Mouse (Mus musculus): ENCODE results near the gene Fbll1. TPM values are rescaled to one million over a fixed set of nuclear protein-coding genes. Genes with fewer than 3 reads are reported as not detected.
"Not testable (repeated sequence)": the region's sequence is repeated elsewhere in the genome, so short reads cannot be mapped to it uniquely, and the experiment has no call there.

Fbll1 gene
- total RNA-seq (2015; ENCODE audit: low replicate concordance) (not detected in 2 replicates), total RNA-seq (2017; ENCODE audit: low replicate concordance) (not detected in 2 replicates)

GRCm38 (mm10) chr11:35798874-35799273 lies at the start of gene Fbll1:
Fbll1 (minus strand) TSS chr11:35798884.
- ATAC-seq (replicated peaks; ENCODE audit: low FRiP score, poor library complexity, severe bottlenecking): no peak

DNA sequence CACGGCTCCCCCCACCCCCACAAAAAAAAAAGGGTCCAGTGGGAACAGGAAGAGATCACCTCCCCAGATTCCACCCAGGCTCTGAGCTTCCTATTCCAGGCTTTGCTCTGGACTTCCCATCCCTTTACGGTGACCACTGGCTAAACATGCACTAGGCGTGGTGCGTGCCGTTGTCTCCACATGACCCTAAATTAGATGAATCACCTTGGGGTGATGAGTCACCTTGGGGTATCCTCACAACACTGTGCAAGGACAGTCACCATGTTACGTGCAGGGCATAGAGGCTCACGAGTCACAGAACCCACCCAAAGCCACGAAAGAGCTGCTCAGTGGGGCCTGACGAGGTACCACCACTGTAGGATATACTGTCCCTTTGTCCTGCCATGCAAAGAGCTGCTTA lies 45.6 kb upstream of the Fbll1 start:
- no peak for ATAC-seq (replicated peaks; ENCODE audit: low FRiP score, poor library complexity, severe bottlenecking)

DNA sequence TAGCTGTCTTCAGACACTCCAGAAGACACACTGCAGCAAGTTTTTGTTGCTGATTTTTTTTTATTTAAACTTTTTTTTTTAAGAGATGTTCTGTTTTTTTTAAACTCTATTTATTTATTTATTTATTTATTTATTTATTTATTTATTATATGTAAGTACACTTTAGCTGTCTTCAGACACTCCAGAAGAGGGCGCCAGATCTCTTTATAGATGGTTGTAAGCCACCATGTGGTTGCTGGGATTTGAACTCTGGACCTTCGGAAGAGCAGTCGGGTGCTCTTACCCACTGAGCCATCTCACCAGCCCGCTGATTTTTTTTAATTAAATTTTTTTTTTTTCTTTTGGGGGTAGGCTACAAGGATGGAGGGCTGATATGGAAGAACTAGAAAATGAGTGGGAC lies 43.9 kb upstream of the Fbll1 start:
- ATAC-seq (replicated peaks; ENCODE audit: low FRiP score, poor library complexity, severe bottlenecking): not testable (repeated sequence)

DNA sequence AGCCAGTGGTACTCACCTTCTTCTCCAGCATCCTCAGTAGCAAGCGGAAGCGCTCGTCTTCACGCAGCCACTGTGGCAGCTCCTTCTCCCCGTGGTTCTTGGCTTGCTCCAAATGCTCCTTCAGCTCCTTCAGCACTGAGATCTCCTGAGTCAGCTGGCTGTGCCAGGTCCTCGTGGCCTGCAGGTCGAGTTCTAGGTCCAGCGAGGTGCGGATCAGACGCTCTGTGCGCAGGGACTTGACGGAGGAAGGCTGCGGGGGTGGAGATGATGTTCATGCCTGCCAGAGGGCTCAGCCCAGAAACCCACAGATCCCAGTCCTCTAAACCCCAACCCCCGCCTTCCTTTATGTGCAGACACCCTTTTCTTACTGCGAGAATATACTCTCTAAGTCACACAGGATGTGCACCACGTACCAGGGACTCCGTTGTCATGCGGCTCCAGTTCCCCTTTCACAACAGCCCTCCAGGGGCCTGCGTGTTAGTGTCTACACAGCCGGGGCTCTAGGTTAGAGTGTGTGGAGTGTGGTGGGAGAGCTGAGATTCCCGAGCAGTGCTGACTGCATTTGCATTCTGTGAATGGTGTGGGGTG lies 43.1 kb upstream of the Fbll1 start:
- ATAC-seq (replicated peaks; ENCODE audit: low FRiP score, poor library complexity, severe bottlenecking): no peak

DNA sequence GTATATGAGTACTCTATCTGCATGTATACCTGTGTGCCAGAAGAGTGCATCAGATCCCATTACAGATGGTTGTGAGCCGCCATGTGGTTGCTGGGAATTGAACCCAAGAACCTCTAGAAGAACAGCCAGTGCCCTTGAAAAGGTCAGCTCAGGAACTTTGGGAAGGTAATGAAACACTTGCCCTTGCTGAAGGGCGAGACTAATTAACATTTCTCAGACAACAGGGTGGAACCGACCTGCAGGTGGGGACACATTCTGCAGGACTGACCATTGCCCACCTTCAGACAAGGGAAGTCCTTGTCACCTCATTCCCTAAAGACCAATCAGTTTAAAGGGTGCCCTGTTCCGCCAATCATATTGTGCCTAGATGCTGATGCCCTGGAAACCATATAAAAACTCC lies 42.1 kb upstream of the Fbll1 start:
- not testable (repeated sequence) for ATAC-seq (replicated peaks; ENCODE audit: low FRiP score, poor library complexity, severe bottlenecking)

DNA sequence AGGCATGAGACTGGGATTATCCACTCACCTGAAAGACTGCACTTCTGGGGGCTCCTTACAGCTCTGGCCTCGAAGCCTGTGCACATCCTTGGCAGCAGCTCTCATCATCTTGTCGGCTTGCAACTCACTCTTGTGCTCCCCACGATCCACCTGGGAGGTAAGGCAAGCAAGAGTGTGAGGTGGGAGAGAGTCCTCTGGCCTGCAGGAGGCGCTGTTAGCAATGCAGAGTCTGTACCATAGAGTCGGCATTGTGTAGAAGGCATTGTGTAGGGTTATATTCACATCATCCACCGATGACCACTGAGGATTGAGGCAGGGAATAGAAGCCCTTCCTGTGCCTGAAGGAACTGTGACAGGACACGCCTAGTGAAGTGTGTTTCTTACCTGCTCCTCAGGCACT lies 41.6 kb upstream of the Fbll1 start:
- no peak for ATAC-seq (replicated peaks; ENCODE audit: low FRiP score, poor library complexity, severe bottlenecking)

DNA sequence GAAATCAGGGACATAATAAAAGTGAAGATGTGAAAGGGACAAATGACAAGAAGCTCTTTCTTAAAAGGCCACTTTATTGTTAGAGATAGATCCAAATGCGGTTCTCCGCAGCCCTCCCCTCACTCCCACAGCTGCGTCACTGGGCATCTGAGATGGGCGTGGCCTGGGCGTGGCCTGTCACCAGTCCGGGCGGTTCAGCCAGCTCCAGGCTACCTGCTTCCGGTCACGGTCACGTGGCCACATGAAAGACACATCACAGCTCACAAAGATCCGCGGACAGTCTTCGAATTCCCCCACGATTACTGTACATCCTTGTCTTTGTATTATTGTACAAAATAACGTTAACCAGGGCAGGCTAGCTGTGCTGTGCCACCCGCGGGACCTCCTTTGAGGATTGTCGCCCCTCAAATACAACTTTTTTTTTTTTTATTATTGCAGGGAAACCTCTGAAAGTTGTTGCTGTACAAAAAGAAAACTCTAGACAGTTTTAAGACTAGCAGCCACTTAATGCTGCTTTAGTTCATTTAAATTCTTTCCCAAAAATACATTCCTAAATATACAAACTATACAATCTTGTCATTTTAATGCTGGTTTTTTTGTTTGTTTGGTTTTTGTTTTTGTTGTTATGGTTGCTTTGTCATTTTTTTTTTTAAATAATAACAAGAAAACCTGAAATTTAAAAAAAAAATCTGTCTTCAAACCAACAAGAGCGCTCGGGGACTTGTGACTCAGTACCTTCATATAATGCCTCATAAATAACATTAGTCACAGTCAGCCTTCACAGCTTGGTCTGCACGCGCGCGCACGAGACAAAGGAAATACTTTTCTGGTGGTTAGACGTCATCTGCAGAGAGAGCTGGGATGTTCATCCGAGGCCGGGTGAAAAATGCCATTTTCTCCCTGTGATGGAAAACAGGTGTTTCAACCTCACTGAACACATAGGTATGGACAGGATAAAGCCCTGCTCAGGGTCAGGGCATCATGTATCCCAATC lies 40.0 kb upstream of the Fbll1 start:
- peak; percentile 91 for ATAC-seq (replicated peaks; ENCODE audit: low FRiP score, poor library complexity, severe bottlenecking)

DNA sequence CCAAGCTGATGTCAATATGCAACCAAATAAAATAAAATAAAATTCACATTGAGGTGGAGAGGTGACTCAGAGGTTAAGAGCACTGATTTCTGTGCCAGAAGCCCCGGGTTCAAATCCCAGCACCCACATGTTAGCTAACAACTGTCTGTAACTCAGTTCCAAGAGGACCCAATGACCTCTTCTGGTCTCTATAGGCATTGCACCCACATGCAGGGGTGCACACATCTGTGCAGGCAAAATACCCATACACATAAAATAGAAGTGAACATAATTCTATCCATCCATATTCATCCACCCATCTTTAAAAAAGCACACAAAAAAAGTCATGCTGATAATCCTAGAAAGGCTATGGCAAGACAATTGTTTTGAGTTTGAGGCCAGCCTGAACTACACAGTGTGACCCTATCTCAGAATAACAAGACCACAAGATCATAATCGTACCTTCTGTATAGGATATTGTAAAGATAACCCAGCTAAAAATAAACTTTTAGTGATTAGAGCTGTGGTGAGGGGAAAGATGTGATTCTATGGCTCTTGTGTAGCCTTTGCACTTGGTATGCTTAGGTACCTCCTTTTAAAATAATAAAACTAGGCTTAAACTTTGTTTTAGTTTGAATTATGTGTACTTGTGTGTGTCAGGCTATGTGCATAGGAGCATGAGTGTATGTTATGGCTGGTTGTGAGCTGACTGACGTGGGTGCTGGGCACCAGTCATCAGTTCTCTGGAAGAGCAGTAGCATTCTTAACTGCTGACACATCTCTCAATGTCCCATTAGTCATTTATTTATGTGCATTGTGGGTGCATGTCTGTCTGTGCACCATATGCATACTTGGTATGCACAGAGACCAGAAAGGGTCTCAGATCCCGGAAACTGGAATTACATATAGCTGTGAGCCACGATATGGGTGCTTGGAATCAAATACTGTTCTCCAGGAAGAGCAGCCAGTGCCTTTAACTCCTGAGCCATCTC lies 38.8 kb upstream of the Fbll1 start:
- ATAC-seq (replicated peaks; ENCODE audit: low FRiP score, poor library complexity, severe bottlenecking): no peak

DNA sequence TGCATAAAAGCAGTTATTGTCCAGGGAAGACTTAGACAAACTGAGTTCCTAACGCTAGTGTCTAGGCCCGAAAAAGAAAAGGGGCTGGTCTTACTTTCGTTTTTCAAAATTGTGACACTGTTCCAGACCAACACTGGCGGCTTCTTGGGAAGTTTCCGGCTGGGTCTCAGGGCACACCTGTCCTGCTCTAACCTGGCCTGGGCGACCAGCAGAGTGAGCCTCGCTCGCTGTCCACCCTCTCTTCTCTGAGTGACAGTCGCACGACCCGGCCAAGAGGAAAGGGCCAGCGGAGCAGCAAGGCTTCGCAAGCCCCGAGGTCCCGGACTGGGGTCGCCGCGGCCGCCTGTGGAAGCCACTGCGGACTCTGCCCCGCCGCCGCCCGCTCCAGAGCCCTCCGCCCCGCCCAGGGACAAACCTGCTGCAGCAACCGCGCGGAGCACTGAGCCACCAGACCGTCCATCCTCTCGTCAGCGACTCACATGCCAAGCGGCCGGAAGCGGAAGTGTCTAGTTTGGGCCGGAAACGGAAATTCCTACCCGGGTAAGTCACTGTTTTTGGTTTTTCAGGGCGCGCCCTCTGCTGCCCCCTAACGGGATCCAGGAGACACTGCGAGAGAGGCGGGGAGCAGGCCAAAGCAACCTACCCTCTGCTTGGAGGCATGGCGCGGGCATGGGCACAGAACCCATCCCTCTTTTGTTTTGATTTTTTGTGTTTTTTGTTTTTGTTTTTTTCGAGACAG lies 35.5 kb upstream of the Fbll1 start, which contains the start of gene Rars:
Gene Rars, minus strand, starts transcription at position 485 of the 739 bp plus-strand sequence.
- ATAC-seq (replicated peaks; ENCODE audit: low FRiP score, poor library complexity, severe bottlenecking): peak; percentile 87

DNA sequence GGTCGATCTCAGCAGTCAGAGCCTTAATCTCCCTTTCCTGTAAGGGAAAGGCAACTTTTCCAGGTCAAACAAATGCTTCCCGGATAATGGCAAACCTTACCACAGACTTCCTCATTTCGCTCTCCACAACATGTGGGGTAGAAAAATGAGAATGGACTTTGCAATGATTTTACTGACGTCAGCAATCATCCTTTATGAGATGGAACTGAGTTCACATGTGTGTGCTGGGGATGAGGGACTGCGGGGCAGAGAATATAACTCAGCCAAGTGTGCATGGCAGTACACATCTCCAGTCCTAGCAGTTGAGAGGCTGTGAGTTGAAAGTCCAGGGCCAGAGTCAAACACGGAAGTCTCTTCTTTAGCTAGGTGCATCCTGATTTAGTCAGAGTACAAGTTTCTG lies 34.6 kb upstream of the Fbll1 start:
- ATAC-seq (replicated peaks; ENCODE audit: low FRiP score, poor library complexity, severe bottlenecking): no peak

GRCm38 (mm10) chr11:35832139-35832538 lies 33.5 kb upstream of the Fbll1 start:
- ATAC-seq (replicated peaks; ENCODE audit: low FRiP score, poor library complexity, severe bottlenecking): no peak

DNA sequence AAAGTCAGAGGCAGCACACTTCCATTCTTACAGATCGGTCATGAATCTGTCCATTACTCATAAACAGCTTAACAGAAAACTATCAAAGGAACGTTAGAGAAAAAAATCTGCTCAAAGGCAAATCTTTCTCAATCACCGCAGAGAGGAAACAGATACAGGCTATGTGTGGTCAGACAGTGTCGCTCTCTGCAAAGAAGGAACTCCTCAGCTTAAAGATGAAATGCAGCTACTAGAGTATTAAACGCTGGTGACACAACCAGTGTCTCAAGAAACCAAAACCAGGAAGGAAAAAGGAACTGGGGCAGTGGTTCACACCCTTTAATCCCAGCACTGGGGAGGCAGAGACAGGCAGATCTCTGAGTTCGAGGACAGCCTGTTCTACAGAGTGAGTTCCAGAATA lies 29.0 kb upstream of the Fbll1 start:
- ATAC-seq (replicated peaks; ENCODE audit: low FRiP score, poor library complexity, severe bottlenecking): no peak

- ATAC-seq (replicated peaks; ENCODE audit: low FRiP score, poor library complexity, severe bottlenecking): no peak
Observed at GRCm38 (mm10) chr11:35816316-35816715, 17.6 kb upstream of the Fbll1 start.

DNA sequence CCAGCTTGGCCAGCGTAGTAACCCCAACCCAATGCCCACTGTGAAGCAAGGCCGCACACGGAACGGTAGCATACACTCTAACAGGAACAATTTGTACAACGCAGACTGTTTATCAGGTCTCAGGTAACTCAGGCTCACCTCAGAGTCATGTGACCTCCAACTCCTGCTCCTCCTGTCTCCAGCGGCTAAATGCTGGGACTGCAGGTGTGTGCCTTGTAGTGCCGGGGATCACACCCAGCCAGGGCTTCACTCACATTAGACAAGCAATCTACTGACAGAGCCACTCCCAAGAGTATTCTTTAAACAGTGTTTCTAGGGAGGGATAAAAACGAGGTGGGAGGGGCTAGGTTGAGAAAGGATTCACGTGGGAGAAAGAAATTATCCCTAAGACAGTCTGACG lies 12.8 kb upstream of the Fbll1 start:
- no peak for ATAC-seq (replicated peaks; ENCODE audit: low FRiP score, poor library complexity, severe bottlenecking)

DNA sequence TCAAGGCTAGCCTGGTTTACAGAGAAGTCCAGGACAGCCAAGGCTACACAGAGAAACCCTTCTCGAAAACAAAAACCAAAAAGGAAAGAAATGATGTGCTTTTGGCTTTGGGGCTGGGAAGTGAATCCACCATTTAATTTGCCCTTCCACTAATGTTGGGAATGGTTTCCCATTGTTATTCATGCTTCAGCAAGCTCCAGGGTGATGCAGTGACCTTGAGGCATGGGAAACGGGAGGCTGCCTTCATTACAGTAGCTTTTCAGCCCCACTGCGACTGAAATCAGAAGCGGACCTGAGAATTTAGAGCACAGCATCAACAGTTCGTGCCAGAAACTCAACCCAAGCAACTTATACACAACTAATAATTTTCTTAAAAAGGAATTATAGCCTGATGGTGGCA lies 2.6 kb upstream of the Fbll1 start:
- no peak for ATAC-seq (replicated peaks; ENCODE audit: low FRiP score, poor library complexity, severe bottlenecking)

- ATAC-seq (replicated peaks; ENCODE audit: low FRiP score, poor library complexity, severe bottlenecking): no peak
Observed at GRCm38 (mm10) chr11:35798495-35798820, 226 bp downstream of the Fbll1 start.

DNA sequence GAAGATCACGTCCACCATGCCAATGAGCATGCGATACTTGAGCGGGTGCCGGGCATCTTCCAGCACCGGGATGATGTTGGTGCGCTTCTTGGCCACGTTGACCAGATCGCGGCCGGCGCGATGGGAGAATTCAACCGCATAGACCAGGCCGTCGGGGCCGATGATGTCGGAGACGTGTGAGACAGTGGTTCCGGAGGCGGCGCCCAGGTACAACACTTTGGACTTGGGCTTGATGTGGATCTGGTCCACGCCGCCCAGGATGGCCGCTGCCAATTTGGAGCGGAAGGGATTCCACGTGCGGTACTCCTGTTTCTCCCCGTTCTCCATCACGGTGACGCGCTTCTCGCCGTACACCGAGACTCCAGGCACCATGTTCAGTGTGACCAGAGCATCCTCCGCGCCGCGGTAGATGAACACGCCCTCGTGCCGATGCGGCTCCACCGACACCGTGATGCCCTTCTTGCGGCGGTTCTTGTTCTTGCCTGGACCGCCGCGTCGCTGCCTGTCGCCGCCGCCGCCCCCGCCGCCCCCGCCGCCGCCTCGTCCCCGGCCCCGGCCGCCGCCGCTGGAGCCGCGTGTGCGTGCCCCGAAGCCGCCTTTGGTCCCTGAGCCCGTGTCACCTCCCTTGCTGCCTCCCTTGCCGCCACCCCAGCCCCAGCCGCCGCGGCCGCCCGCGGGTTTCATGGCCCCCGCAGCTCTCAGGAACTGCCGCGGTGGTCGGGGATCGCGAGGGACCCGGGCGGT lies 761 bp downstream of the Fbll1 start:
- no peak for ATAC-seq (replicated peaks; ENCODE audit: low FRiP score, poor library complexity, severe bottlenecking)

DNA sequence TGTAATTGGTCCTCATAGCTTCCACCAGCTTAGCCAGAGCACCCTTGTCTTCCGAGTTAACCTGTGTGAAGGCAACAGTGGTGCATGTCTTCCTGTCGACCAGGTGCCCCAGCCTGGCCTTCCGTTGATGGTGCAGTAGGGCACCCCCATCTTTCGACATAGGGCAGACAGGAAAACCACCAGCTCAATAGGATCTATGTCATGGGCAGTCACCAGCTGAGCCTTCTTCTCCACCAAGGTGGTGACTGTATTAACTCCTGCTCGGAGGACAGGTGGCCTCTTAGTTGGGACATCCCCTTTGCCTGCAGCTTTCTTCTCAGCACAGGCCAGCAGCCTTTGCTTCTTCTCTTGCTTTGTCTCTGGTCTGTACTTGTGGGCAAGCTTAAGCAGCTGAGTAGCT lies 5.9 kb downstream of the Fbll1 start:
- ATAC-seq (replicated peaks; ENCODE audit: low FRiP score, poor library complexity, severe bottlenecking): not testable (repeated sequence)

DNA sequence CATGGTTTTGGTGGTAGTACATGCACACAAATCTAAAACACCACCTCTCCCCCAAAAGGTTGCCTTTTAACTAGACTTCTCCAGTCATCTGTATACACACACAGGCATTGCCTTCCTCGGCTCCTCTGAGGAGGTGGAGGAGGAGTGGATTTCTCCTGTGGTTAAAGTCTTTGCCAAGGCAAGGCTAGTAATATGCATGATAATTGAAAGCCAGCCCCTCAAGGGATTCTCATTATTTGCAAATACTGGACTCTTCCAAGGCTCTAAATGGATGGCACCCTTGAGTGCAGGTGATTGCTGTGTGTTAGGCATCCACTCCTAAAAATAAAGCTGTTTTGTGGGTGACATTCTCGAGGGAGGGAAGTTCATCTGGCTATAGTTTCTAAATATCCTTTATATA lies 10.2 kb downstream of the Fbll1 start:
- ATAC-seq (replicated peaks; ENCODE audit: low FRiP score, poor library complexity, severe bottlenecking): no peak

Data from erythroid progenitor cell, adult 5-6 weeks (primary cell).